Mouse (Mus musculus) liver, embryonic 11.5 days (tissue): Measurements from ENCODE around the gene Pptc7. TPM values are rescaled to one million over a fixed set of nuclear protein-coding genes. Genes with fewer than 3 reads are reported as not detected.
A peak's percentile ranks its signal among the peaks of the same experiment; 100 is the strongest.

ENCODE experiments used
- ATAC-seq: fragments of 200-750 bp; cut with Nextera tagmentation; replicated peaks from 2 replicates; pipeline ENCODE4 v1.8.0; 2017; ENCODE audit warnings: moderate number of reproducible peaks, mild to moderate bottlenecking, moderate TSS enrichment, moderate library complexity; ENCODE audit not compliant: low FRiP score
- DNase-seq: peaks from one replicate; pipeline ENCODE4 v3.0.0-alpha.2; 2017; ENCODE audit warnings: low spot score
- H3K27ac ChIP-seq: fragments of 300-500 bp; sonication (generic); 2 replicates; pipeline ENCODE4 v1.5.1; 2014; ENCODE audit warnings: mild to moderate bottlenecking, low read depth, low read length, control low read depth
- H3K27me3 ChIP-seq: fragments of 300-500 bp; sonication (generic); replicated peaks from 2 replicates; pipeline ENCODE4 v1.6.1; 2014; ENCODE audit warnings: low read length, mixed read lengths; ENCODE audit not compliant: control insufficient read depth, insufficient read depth
- H3K36me3 ChIP-seq: fragments of 300-500 bp; sonication (generic); 2 replicates; pipeline ENCODE4 v1.6.1; 2014; ENCODE audit warnings: mild to moderate bottlenecking, low read length, moderate library complexity, mixed read lengths; ENCODE audit not compliant: control insufficient read depth, insufficient read depth
- H3K4me1 ChIP-seq: fragments of 300-500 bp; sonication (generic); replicated peaks from 2 replicates; pipeline ENCODE4 v1.6.1; 2014; ENCODE audit warnings: low read length, mixed read lengths; ENCODE audit not compliant: control insufficient read depth, insufficient read depth
- H3K4me2 ChIP-seq: fragments of 300-500 bp; sonication (generic); 2 replicates; pipeline ENCODE4 v1.6.1; 2014; ENCODE audit warnings: mild to moderate bottlenecking, control low read depth, moderate library complexity
- H3K4me3 ChIP-seq: fragments of 300-500 bp; sonication (generic); 2 replicates; pipeline ENCODE4 v1.5.1; 2014; ENCODE audit warnings: low read depth, low read length, control low read depth
- H3K9ac ChIP-seq: fragments of 300-500 bp; sonication (generic); 2 replicates; pipeline ENCODE4 v1.6.1; 2014; ENCODE audit warnings: low read depth, low read length, control low read depth
- H3K9me3 ChIP-seq: fragments of 300-500 bp; sonication (generic); 2 replicates; pipeline ENCODE4 v1.6.1; 2016; ENCODE audit warnings: low read length, inconsistent platforms, mixed read lengths; ENCODE audit not compliant: control insufficient read depth
- WGBS: fragments of 180-500 bp; shearing (Covaris S2); extraction: QIAGEN DNeasy Blood & Tissue Kit; methylation state at CpG from one replicate; pipeline ENCODE4 v1.1.7; 2014; 5-methylcytosine and 5-hydroxymethylcytosine counted together
- polyA plus RNA-seq: library from polyadenylated mRNA; unstranded; fragments of >200 nt; fragmentation: Nextera tagmentation; extraction: Ambion mirVana; gene quantifications from 2 replicates; pipeline ENCODE4 v1.2.1, GENCODE M21; 2014

The Pptc7 gene
- polyA plus RNA-seq, result 6.7 and 8.2 TPM in 2 replicates

GRCm38 (mm10) chr5:122284183-122285028 lies at the start of gene Pptc7:
Pptc7 (plus strand) TSS chr5:122284365.
- ATAC-seq (peak; percentile 92), DNase-seq (peak; percentile 90)
- Histone ChIP-seq H3K4me2 (peak within 1 kb of the TSS; percentile 96), H3K27ac (peak within 1 kb of the TSS; percentile 51), H3K36me3 (peaks cover 7% of the 10 kb centered on the region), H3K27me3 (no peaks in the 10 kb centered on the region), H3K9me3 (no peaks in the 10 kb centered on the region), H3K4me1 (peaks cover 27% of the 10 kb centered on the region), H3K4me3 (peak within 1 kb of the TSS; percentile 92), H3K9ac (peak within 1 kb of the TSS; percentile 85)
- under 1% methylated on average over 101 of the region's 114 CpGs for WGBS

- H3K4me1 ChIP-seq, result peaks cover 4% of the 10 kb centered on the region; the same call in 1 of the 2 replicates
- no peak overlapping the region for H3K27ac ChIP-seq
- no peaks in the 10 kb centered on the region for H3K9me3 ChIP-seq
- no peak overlapping the region for H3K4me3 ChIP-seq
- no peaks in the 10 kb centered on the region for H3K36me3 ChIP-seq
- H3K27me3 ChIP-seq, result no peaks in the 10 kb centered on the region
- 51% methylated on average over 9 of the region's 9 CpGs for WGBS
- H3K4me2 ChIP-seq, result no peak overlapping the region
- H3K9ac ChIP-seq, result no peak overlapping the region
- ATAC-seq (no peak), DNase-seq (no peak)
These were observed 48.8 kb upstream of the Pptc7 start for GRCm38 (mm10) chr5:122235196-122235836.

GRCm38 (mm10) chr5:122237200-122237599 lies 47.0 kb upstream of the Pptc7 start:
- Histone ChIP-seq H3K27ac (no peak overlapping the region), H3K4me2 (no peak overlapping the region), H3K4me1 (0 out of 2 replicates have a peak, but pooled peaks cover 4% of the 10 kb centered on the region), H3K27me3 (no peaks in the 10 kb centered on the region), H3K4me3 (no peak overlapping the region), H3K9ac (no peak overlapping the region), H3K36me3 (no peaks in the 10 kb centered on the region), H3K9me3 (no peaks in the 10 kb centered on the region)
- 70% methylated on average over 5 of the region's 5 CpGs for WGBS
- DNase-seq, result no peak
- no peak for ATAC-seq

GRCm38 (mm10) chr5:122239618-122240017 lies 44.5 kb upstream of the Pptc7 start:
- no peaks in the 10 kb centered on the region for H3K4me1 ChIP-seq
- no peak overlapping the region for H3K4me2 ChIP-seq
- H3K27ac ChIP-seq, result no peak overlapping the region
- H3K4me3 ChIP-seq, result no peak overlapping the region
- no peak for DNase-seq
- WGBS, result 72% methylated on average over 7 of the region's 7 CpGs
- no peak overlapping the region for H3K9ac ChIP-seq
- ATAC-seq, result no peak
- H3K9me3 ChIP-seq, result no peaks in the 10 kb centered on the region
- H3K27me3 ChIP-seq, result no peaks in the 10 kb centered on the region
- no peaks in the 10 kb centered on the region for H3K36me3 ChIP-seq

GRCm38 (mm10) chr5:122240521-122240920 lies 43.6 kb upstream of the Pptc7 start:
- Histone ChIP-seq H3K4me1 (no peaks in the 10 kb centered on the region), H3K36me3 (no peaks in the 10 kb centered on the region), H3K9me3 (no peaks in the 10 kb centered on the region), H3K4me2 (no peak overlapping the region), H3K9ac (no peak overlapping the region), H3K27me3 (no peaks in the 10 kb centered on the region), H3K4me3 (no peak overlapping the region), H3K27ac (no peak overlapping the region)
- DNase-seq (no peak), ATAC-seq (no peak)
- 87% methylated on average over 11 of the region's 11 CpGs for WGBS

- WGBS, result 79% methylated on average over 1 of the region's 1 CpGs
- Histone ChIP-seq H3K9me3 (no peaks in the 10 kb centered on the region), H3K27me3 (no peaks in the 10 kb centered on the region), H3K4me1 (no peaks in the 10 kb centered on the region), H3K36me3 (no peaks in the 10 kb centered on the region), H3K27ac (no peak overlapping the region), H3K4me3 (no peak overlapping the region), H3K9ac (no peak overlapping the region), H3K4me2 (no peak overlapping the region)
- ATAC-seq, result no peak
- DNase-seq, result no peak
These were observed 43.2 kb upstream of the Pptc7 start for GRCm38 (mm10) chr5:122240989-122241388.

GRCm38 (mm10) chr5:122242521-122243123 lies 41.5 kb upstream of the Pptc7 start:
- no peak overlapping the region for H3K4me2 ChIP-seq
- H3K36me3 ChIP-seq, result no peaks in the 10 kb centered on the region
- H3K27me3 ChIP-seq, result no peaks in the 10 kb centered on the region
- no peaks in the 10 kb centered on the region for H3K9me3 ChIP-seq
- WGBS, result 82% methylated on average over 6 of the region's 6 CpGs
- no peaks in the 10 kb centered on the region for H3K4me1 ChIP-seq
- ATAC-seq (no peak), DNase-seq (no peak)
- no peak overlapping the region for H3K9ac ChIP-seq
- no peak overlapping the region for H3K4me3 ChIP-seq
- H3K27ac ChIP-seq, result no peak overlapping the region

- DNase-seq, result no peak
- Histone ChIP-seq H3K4me2 (no peak overlapping the region), H3K27ac (no peak overlapping the region), H3K4me1 (no peaks in the 10 kb centered on the region), H3K36me3 (no peaks in the 10 kb centered on the region), H3K9ac (no peak overlapping the region), H3K4me3 (no peak overlapping the region), H3K27me3 (no peaks in the 10 kb centered on the region), H3K9me3 (no peaks in the 10 kb centered on the region)
- WGBS, result 88% methylated on average over 17 of the region's 17 CpGs
- no peak for ATAC-seq
These were observed 40.2 kb upstream of the Pptc7 start for GRCm38 (mm10) chr5:122243781-122244523.
